Mouse (Mus musculus) liver, adult 2 months (tissue): ENCODE data around the gene Suclg1.

Experiments
- CTCF ChIP-seq: fragments of 200-500 bp; IDR thresholded peaks from 2 replicates; pipeline ENCODE4 v1.5.1; 2011; ENCODE audit warnings: low read depth, low read length, control low read depth
- POLR2A ChIP-seq: fragments of 200-500 bp; IDR thresholded peaks from 2 replicates; pipeline ENCODE4 v1.6.1; 2011; ENCODE audit warnings: low read length, control low read depth; ENCODE audit not compliant: insufficient read depth; ENCODE audit errors: extremely low read depth

DNA sequence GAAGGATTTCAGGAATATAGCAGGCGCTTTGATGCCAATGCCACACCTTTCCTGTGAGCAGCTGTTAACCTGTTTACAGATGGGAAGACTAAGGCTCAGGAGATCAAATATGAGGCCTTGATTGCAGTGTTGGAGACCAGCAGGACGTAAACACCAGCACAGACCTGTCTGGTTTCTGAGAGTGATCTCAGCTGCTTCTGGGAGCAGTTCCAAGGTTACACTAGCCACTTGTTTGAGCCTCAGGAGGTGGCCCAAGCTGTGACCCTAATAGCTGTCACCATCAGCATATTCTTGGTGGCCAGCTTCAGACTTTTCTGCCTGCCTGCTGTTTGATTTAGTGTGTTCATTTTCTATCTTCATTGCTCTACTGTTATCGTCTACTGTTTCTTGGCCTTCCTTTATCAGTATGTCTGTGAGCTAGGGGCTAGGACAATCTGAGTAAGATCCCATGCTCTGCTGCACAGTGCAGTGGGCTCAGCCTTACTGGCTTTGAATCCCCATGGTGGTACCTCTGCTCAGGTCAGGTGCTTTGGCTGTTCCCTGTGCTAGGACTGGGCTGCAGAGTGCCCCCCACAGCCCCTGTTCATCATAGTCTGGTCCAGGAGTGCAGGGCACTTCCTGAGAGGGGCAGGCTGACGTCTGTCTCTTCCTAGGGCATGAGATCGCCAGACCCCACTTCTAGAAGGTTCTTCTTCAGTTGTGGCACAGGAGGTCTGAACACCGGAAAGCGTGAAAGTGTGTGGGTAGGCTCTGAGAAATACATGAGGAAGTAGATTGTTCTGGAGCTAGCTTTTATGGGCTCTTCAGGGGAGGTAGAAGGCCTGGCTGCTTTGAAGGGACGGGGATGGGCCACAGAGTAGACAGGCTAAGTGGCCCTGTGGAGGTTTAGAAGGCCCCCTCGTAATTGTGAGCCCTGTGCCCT lies 6.4 kb downstream of the Suclg1 start:
- TF ChIP-seq POLR2A (no peak), CTCF (no peak)
